Mouse (Mus musculus): Measurements from ENCODE around the gene Tas2r107.
"Not testable (repeated sequence)": the region's sequence is repeated elsewhere in the genome, so short reads cannot be mapped to it uniquely, and the experiment has no call there.

Gene Tas2r107

GRCm38 (mm10) chr6:131660049-131660448, at the start of gene Tas2r107:
Gene Tas2r107 (minus strand): TSS chr6:131660149.
- DNase-seq = no peak

GRCm38 (mm10) chr6:131689963-131690362, 30.0 kb upstream of the Tas2r107 start, which contains the start of gene Tas2r114:
Gene Tas2r114 (minus strand): TSS chr6:131690063.
- DNase-seq = no peak

GRCm38 (mm10) chr6:131687395-131687794, 27.4 kb upstream of the Tas2r107 start, which contains the start of gene Tas2r105:
Gene Tas2r105 (minus strand): TSS chr6:131687495.
- no peak for DNase-seq

GRCm38 (mm10) chr6:131685644-131686043, 25.7 kb upstream of the Tas2r107 start, which contains the start of gene Tas2r104:
Gene Tas2r104 (minus strand): TSS chr6:131685744.
- no peak for DNase-seq

DNA sequence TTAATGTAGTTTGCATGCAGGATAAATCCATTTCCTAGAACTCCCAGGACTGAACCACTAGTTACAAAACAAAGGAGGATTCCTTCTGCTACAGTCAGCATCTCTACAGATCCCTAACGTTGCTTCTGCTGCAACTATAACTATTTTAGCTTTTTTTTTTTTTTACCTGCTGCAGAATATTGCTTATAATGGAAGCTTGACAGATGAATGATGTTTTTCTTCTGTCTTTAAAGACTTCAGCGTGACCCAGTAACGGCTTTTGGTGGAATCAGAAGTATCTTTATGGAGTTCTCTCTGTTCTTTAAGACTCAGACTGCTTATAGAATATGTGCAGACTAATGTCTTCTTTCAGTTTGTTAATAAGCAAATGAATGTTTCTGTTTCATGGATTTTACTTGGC, 18.8 kb upstream of the Tas2r107 start, which contains the start of gene Tas2r106:
Tas2r106 (minus strand) TSS at position 101 of the 400 bp plus-strand sequence.
- no peak for DNase-seq

GRCm38 (mm10) chr6:131630812-131631211, 29.1 kb downstream of the Tas2r107 start, which contains the start of gene Tas2r130:
Gene Tas2r130 (minus strand): TSS chr6:131630912.
- DNase-seq = no peak

- DNase-seq = not testable (repeated sequence)
These were observed 50.0 kb downstream of the Tas2r107 start for GRCm38 (mm10) chr6:131609956-131610355.
